Mouse (Mus musculus): Measurements from ENCODE around the gene Hectd1. TPM values are rescaled to one million over a fixed set of nuclear protein-coding genes. Genes with fewer than 3 reads are reported as not detected.
A peak's percentile ranks its signal among the peaks of the same experiment; 100 is the strongest.

The Hectd1 gene
- polyA plus RNA-seq (2016; fragmentation: Nextera tagmentation; extraction: Ambion mirVana), result 38.9 and 41.1 TPM in 2 replicates

DNA sequence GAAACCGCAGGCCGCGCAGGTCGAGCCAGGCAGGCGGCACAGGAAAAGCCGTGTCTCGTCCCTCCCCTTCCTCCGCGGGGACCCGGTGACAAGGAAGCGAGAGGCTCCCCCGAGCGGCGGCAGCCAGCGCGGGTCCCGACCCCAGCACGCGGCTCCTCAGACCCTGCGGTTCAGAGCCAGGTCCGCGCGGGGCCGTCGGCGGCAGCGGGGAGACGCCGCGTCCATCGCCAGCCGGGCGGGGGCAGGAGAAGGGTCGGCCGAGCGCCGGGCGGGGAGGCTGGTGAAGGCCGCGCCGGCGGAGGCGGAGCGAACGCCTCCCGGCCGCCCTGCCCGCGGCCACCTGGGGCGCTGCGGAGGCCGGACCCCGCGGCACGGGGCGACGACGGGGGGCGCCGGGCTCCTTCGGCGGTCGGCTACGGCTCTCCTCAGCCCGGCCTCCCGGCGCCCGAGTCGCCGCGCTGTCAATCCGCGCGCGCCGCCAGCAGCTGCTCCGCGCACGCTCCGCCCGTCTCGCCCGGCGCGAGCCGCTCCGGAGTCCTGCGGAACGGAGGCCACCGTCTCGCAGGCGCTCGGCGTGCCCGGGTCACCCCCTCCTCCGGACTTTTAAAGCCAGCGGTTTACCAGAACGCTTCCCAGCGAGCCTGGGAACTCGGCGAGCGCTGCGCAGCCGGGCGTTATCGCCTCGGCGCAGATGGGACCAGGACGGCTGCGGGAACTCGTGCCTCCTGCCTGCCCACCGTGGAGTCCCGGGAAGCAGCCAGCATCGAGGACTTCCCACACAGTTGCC lies at the start of gene Hectd1:
Hectd1 (minus strand) TSS at position 247 of the 787 bp plus-strand sequence.
- H3K27me3 ChIP-seq (replicated peaks), result no peaks in the 10 kb centered on the region
- H3K27ac ChIP-seq (ENCODE audit: poor library complexity, severe bottlenecking), result peak within 1 kb of the TSS; percentile 98
- peak within 1 kb of the TSS; percentile 64 for H3K4me2 ChIP-seq
- H3K9me3 ChIP-seq (replicated peaks), result no peaks in the 10 kb centered on the region
- H3K4me1 ChIP-seq (replicated peaks), result peaks cover 14% of the 10 kb centered on the region
- peak; percentile 93 for ATAC-seq (ENCODE audit: insufficient number of reproducible peaks, low FRiP score)
- peak within 1 kb of the TSS; percentile 97 for H3K9ac ChIP-seq
- peak within 1 kb of the TSS; percentile 92 for H3K4me3 ChIP-seq
- H3K36me3 ChIP-seq, result peaks cover 13% of the 10 kb centered on the region
- under 1% methylated on average over 111 of the region's 114 CpGs for WGBS

DNA sequence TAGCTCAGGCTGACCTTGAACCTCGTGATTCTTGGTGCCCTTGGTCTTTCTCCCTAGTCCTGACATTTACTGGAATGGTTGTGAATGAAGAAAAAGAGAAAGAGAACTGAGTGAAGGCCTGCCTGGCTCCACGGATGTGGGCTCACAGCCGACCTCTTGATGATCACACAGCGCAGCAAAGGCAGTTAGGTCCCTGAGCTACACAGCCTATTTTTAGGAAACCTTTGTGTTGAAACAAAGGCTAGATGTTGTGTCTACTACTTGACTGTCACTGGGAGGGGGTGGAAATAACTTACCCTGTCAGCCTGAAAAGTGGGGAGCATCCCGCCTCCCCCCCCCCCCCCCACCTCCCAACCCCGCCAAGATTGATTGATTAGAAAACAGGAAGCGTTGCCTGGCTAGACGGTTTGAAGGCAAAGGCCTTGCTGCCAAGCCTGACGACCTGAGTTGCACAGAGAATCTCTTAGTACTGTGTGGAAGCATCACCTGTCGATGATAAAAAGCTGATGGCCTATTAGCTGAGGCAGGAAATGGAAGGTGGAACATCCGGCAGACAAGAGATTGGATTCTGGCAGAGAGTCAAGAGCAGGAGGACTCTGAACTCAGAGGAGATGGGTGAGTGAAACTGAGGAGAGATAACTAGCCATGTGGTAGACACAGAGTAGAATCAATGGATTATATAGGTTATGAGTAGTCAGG lies 42.3 kb upstream of the Hectd1 start:
- Histone ChIP-seq H3K4me1 (replicated peaks) (peaks cover 11% of the 10 kb centered on the region; the same call in 1 of the 2 replicates), H3K27ac (ENCODE audit: poor library complexity, severe bottlenecking) (peak overlapping the region; percentile 22; the same call in 1 of the 2 replicates), H3K27me3 (replicated peaks) (no peaks in the 10 kb centered on the region), H3K36me3 (peaks cover 9% of the 10 kb centered on the region), H3K4me3 (no peak overlapping the region), H3K4me2 (no peak overlapping the region), H3K9ac (no peak overlapping the region), H3K9me3 (replicated peaks) (no peaks in the 10 kb centered on the region)
- ATAC-seq (ENCODE audit: insufficient number of reproducible peaks, low FRiP score), result no peak
- whole genome bisulfite sequencing, result 55% methylated on average over 11 of the region's 11 CpGs

DNA sequence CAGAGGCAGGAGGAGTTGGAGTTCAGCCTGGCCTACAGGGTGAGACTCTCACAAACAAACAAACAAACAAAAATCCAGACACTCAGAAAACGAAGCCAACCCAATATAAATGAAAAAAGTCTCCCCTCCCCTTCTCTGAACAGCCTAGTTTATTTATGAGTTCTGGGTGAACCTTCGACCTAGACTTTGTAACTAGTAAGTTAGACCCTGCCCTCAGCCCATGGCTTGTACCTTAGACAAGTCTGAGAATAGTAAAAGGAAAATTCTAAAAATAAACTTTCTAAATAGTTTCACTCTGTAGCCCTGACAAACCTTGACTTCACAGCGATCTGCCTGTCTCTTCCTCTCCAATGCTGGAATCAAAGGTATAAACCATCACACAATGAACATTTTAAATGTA lies 40.2 kb upstream of the Hectd1 start:
- H3K9ac ChIP-seq, result no peak overlapping the region
- ATAC-seq (ENCODE audit: insufficient number of reproducible peaks, low FRiP score), result no peak
- H3K27me3 ChIP-seq (replicated peaks), result no peaks in the 10 kb centered on the region
- H3K4me2 ChIP-seq, result no peak overlapping the region
- no peaks in the 10 kb centered on the region for H3K9me3 ChIP-seq (replicated peaks)
- WGBS, result 73% methylated on average over 3 of the region's 3 CpGs
- H3K36me3 ChIP-seq, result peaks cover 3% of the 10 kb centered on the region; the same call in 1 of the 2 replicates
- H3K27ac ChIP-seq (ENCODE audit: poor library complexity, severe bottlenecking), result no peak overlapping the region
- H3K4me3 ChIP-seq, result no peak overlapping the region
- peaks cover 29% of the 10 kb centered on the region for H3K4me1 ChIP-seq (replicated peaks)

DNA sequence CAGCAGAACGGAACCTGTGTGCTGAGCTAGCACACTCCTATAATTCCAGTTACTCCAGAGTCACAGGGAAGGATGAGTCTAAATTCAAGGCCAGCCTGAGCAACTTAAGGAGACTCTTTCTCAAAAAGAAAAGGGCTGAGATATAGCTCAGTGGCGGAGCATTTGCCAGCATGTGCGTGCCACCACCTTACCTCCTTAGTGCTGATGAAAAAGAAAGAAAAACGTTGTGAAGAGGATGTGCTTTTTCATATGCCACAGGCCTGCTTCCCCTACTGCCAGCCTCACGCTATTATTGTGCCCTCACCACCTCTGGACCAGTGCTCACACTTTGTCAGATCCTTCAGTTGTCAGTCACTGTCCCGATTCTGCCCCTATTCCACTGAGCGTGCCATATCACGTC lies 37.7 kb upstream of the Hectd1 start:
- no peak for ATAC-seq (ENCODE audit: insufficient number of reproducible peaks, low FRiP score)
- Histone ChIP-seq H3K27ac (ENCODE audit: poor library complexity, severe bottlenecking) (no peak overlapping the region), H3K4me1 (replicated peaks) (peaks cover 27% of the 10 kb centered on the region), H3K9me3 (replicated peaks) (no peaks in the 10 kb centered on the region), H3K9ac (no peak overlapping the region), H3K36me3 (no peaks in the 10 kb centered on the region), H3K27me3 (replicated peaks) (no peaks in the 10 kb centered on the region), H3K4me3 (no peak overlapping the region), H3K4me2 (no peak overlapping the region)
- WGBS, result 78% methylated on average over 8 of the region's 8 CpGs

DNA sequence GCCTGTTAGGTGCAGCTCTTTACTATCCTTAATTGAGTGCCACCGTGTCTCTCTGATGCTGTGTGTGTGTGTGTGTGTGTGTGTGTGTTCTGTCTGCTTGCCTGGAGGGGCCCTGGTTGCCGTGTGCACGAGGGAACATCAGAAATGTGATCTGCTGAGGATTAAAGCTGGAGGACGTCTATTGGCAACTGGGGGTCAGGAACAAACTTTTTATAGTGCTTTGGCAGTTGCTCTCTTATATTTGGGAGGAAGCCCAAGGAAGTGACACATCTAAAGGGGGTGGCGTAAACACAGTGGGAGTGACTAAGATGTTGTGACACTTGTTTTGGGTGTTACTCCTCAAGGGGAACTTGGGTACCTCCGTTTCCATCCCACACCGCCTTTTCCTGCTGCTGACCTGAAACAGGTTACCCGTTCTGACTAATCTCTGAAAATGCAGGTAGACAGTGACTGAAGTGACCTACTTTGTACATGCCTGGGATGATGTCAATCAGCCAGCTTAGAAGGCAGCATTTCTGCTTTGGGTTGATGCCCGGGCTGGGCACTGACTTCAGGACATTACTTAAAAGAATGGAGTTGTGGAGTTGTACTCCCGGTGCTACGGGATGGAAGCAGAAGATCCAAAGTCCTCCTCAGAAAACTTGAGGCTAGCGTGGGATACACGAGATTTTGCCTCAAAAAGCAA lies 37.0 kb upstream of the Hectd1 start:
- 73% methylated on average over 13 of the region's 13 CpGs for WGBS
- H3K4me1 ChIP-seq (replicated peaks), result peaks cover 20% of the 10 kb centered on the region
- no peak overlapping the region for H3K4me3 ChIP-seq
- no peak for ATAC-seq (ENCODE audit: insufficient number of reproducible peaks, low FRiP score)
- no peaks in the 10 kb centered on the region for H3K9me3 ChIP-seq (replicated peaks)
- H3K4me2 ChIP-seq, result no peak overlapping the region
- no peak overlapping the region for H3K27ac ChIP-seq (ENCODE audit: poor library complexity, severe bottlenecking)
- H3K36me3 ChIP-seq, result no peaks in the 10 kb centered on the region
- H3K27me3 ChIP-seq (replicated peaks), result no peaks in the 10 kb centered on the region
- no peak overlapping the region for H3K9ac ChIP-seq

GRCm38 (mm10) chr12:51865790-51866179 lies 36.4 kb upstream of the Hectd1 start:
- Histone ChIP-seq H3K4me3 (no peak overlapping the region), H3K9ac (no peak overlapping the region), H3K9me3 (replicated peaks) (no peaks in the 10 kb centered on the region), H3K4me1 (replicated peaks) (peaks cover 19% of the 10 kb centered on the region), H3K4me2 (no peak overlapping the region), H3K36me3 (no peaks in the 10 kb centered on the region), H3K27ac (ENCODE audit: poor library complexity, severe bottlenecking) (no peak overlapping the region), H3K27me3 (replicated peaks) (no peaks in the 10 kb centered on the region)
- ATAC-seq (ENCODE audit: insufficient number of reproducible peaks, low FRiP score), result peak; percentile 34; the same call in 1 of the 2 replicates
- 69% methylated on average over 4 of the region's 4 CpGs for WGBS

DNA sequence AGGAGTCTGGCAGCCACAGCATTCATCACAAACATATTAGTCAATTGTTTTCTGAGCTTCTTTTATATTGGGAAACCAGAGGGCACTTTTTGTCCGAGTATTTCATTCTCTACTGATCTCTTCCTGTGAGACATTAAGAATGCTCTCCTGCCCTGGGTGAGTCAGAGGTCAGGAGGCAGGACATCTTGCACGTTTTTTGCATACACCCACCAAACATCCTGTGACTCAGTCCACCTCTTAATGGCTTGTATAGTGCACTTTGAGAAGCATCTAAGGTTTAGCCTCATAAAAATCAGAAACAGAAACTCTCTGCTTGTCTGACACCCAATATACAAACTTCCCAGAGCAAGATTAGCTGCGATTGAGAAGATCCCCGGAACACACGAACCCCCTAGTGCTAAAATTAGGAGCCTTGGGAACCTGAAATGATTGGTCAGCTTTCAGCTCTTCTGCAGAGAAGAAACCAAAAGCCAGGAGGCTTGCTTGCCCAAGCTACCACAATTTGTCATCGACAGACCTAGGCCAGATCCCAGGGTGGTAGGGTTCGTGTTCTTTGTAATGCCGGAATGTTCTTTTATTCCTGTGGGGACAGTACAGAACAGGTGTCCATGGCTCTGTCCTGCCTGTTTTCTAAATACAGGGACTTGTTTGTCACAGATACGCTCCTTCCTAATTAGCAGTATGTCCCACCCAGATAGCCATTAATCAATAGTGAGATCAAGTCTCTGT lies 35.9 kb upstream of the Hectd1 start:
- ATAC-seq (ENCODE audit: insufficient number of reproducible peaks, low FRiP score), result no peak
- Histone ChIP-seq H3K9ac (no peak overlapping the region), H3K27ac (ENCODE audit: poor library complexity, severe bottlenecking) (no peak overlapping the region)

GRCm38 (mm10) chr12:51863116-51864002 lies 34.0 kb upstream of the Hectd1 start:
- H3K9ac ChIP-seq, result no peak overlapping the region
- H3K36me3 ChIP-seq, result no peaks in the 10 kb centered on the region
- no peak overlapping the region for H3K4me3 ChIP-seq
- H3K9me3 ChIP-seq (replicated peaks), result no peaks in the 10 kb centered on the region
- H3K27me3 ChIP-seq (replicated peaks), result no peaks in the 10 kb centered on the region
- 86% methylated on average over 14 of the region's 14 CpGs for WGBS
- H3K4me1 ChIP-seq (replicated peaks), result peaks cover 19% of the 10 kb centered on the region
- ATAC-seq (ENCODE audit: insufficient number of reproducible peaks, low FRiP score), result no peak
- no peak overlapping the region for H3K27ac ChIP-seq (ENCODE audit: poor library complexity, severe bottlenecking)
- H3K4me2 ChIP-seq, result no peak overlapping the region

More for the DNA sequence above, 35.9 kb upstream of the Hectd1 start:
- H3K4me1 ChIP-seq (replicated peaks), result peaks cover 19% of the 10 kb centered on the region
- H3K4me2 ChIP-seq, result no peak overlapping the region
- H3K27me3 ChIP-seq (replicated peaks), result no peaks in the 10 kb centered on the region
- H3K4me3 ChIP-seq, result no peak overlapping the region
- no peaks in the 10 kb centered on the region for H3K36me3 ChIP-seq
- 58% methylated on average over 9 of the region's 9 CpGs for WGBS
- no peaks in the 10 kb centered on the region for H3K9me3 ChIP-seq (replicated peaks)

DNA sequence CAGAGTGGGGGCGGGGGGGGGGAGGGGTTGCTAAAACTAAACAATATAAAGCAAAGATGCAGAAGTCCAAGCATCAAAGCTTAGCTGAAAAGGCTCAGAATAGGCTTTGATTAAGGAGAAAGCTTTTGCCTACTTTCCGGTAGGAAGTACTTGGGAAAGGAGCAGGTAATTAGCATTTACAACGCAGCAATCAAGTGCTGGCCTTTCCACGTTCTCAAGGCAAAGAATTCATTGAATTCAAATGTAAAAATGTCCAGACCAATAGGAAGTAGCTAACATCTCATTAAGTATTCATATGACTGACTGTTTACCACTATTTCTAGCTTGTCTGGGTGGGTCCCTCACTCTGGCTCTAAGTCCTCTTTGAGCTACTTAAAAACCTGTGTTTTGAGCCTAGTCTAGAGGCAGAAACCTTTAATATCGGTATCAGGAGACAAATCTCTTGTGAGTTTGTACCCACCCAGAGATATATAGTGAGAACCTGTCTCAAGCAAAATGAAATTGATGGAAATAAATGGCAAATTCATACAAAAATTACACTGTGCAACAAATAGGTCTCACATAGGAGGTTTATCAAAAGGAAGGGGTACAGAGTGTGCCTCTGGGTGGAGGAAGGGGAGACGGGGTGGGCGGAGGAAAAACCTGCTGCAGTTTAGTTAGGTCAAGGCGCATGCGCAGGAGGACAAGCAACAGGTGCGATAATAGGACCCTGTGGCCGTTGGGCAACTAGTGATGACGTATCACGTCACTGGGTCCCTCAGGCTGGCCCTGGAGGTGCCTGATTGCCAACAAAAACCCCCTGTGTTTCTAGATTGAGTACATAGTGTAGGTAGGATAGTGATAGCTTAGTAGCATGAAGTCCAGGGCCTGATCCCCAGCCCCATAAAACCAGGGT lies 29.0 kb upstream of the Hectd1 start:
- WGBS, result 77% methylated on average over 13 of the region's 13 CpGs
- Histone ChIP-seq H3K9ac (no peak overlapping the region), H3K4me2 (no peak overlapping the region), H3K27me3 (replicated peaks) (no peaks in the 10 kb centered on the region), H3K4me1 (replicated peaks) (no peaks in the 10 kb centered on the region), H3K4me3 (no peak overlapping the region), H3K27ac (ENCODE audit: poor library complexity, severe bottlenecking) (no peak overlapping the region), H3K36me3 (no peaks in the 10 kb centered on the region), H3K9me3 (replicated peaks) (no peaks in the 10 kb centered on the region)
- no peak for ATAC-seq (ENCODE audit: insufficient number of reproducible peaks, low FRiP score)
